Comparison of ENCODE assay signal across 8 mouse cellular contexts in the genomic region with DNA sequence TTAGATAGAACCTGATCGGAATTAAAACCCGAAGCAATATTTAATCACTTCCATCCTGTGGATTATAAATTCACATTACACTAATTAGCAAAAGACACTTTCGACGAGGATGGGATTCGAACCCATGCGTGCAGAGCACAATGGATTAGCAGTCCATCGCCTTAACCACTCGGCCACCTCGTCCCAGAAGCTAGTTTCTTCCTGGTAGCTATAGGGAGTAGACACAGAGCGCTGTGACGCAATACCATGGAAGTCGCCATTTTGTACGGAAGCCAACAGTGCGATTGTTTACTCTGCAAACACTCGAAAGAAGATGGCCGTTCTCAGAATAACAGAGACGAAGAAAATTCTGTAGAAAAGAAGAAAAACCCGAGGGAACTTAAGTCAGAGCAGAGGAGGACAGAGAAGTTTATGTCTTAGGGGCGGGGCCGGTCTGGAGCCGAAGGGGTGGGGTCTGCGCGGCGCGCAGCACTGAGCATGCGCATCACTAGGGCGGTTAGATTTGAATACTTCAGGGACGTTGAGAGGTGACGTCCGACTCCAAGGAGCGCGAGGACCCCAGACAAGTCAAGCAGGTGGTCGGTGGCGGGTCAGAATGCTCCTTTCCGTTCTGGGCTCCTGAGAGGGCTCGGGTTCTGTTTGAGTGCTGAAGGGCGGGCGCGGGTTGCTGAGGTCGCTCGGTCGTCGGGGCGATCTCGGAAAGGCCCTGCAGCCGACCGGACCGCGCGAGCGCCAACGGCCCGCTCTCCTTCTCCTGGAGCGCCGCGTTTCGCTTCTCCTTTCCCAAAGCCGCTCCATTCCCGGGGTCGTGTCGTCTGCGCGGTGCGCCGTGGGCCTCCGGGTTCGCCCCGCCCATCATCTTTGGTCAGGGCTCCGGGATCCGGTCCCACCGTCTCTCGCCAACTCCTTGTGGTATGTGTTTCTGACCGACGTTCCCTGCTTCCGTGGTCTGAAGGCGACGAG. TPM values are rescaled to one million over a fixed set of nuclear protein-coding genes. Genes with fewer than 3 reads are reported as not detected.
DNase-seq lines count a peak whose midpoint lies in the region; ATAC-seq and TF ChIP-seq lines count a peak whose summit lies in the region.

A gene (plus strand): TSS at position 471 of the 963 bp plus-strand sequence.

- peak; percentile 95 for DNase-seq in MEL (ENCODE audit: low read depth, low spot score)
- peak; percentile 90 to 96 for DNase-seq in cerebellum, adult 2 months
- peak; percentile 98 for DNase-seq in forelimb bud, embryonic 11.5 days (ENCODE audit: low read depth, low spot score)
- DNase-seq in layer of hippocampus, adult 9-10 months (ENCODE audit: low spot score), result peak; percentile 100
- peak; percentile 100 for DNase-seq in ovary, postnatal 10 days (ENCODE audit: low spot score)
- DNase-seq in thymus, postnatal 10 days (ENCODE audit: low spot score in 2 of 2), result peak; percentile 92 to 96

- H3K9me3 ChIP-seq in MEL (replicated peaks; ENCODE audit: insufficient read depth, low read length), result no peaks in the 10 kb centered on the region
- no peaks in the 10 kb centered on the region for H3K9me3 ChIP-seq in lung, embryonic 16.5 days (ENCODE audit: control insufficient read depth, low read length)

- peaks cover 5 to 11% of the 10 kb centered on the region in 2 experiments for H3K4me1 ChIP-seq in MEL (ENCODE audit: control insufficient read depth in 1 of 2, insufficient read depth in 2 of 2, low read length in 2 of 2)
- no peaks in the 10 kb centered on the region for H3K4me1 ChIP-seq in cerebellum, adult 2 months (ENCODE audit: control insufficient read depth, insufficient read depth, low read length)
- peaks cover 3% of the 10 kb centered on the region for H3K4me1 ChIP-seq in lung, embryonic 16.5 days (replicated peaks; ENCODE audit: control insufficient read depth, insufficient read depth, low read length)

- H3K36me3 ChIP-seq in MEL (ENCODE audit: control insufficient read depth in 1 of 2, insufficient read depth in 2 of 2, low read length in 2 of 2), result peaks cover 0 to 18% of the 10 kb centered on the region in 2 experiments; a peak in 2 of 4 replicates
- H3K36me3 ChIP-seq in lung, embryonic 16.5 days (ENCODE audit: control insufficient read depth, insufficient read depth, low read length), result peaks cover 3% of the 10 kb centered on the region

- peak within 1 kb of the TSS; percentile 97 for H3K27ac ChIP-seq in MEL (ENCODE audit: control insufficient read depth, low read depth, low read length)
- no peak within 1 kb of the TSS for H3K27ac ChIP-seq in cerebellum, adult 2 months (ENCODE audit: insufficient read depth, low read length)
- H3K27ac ChIP-seq in lung, embryonic 16.5 days (ENCODE audit: low read length), result peak within 1 kb of the TSS; percentile 96

- no peaks in the 10 kb centered on the region for H3K27me3 ChIP-seq in MEL (ENCODE audit: control insufficient read depth in 1 of 2, insufficient read depth in 2 of 2, low read length in 2 of 2)
- no peaks in the 10 kb centered on the region for H3K27me3 ChIP-seq in cerebellum, adult 2 months (ENCODE audit: control insufficient read depth, insufficient read depth, low read length)
- H3K27me3 ChIP-seq in lung, embryonic 16.5 days (ENCODE audit: control insufficient read depth, insufficient read depth, low read depth, low read length), result no peaks in the 10 kb centered on the region

- no peak for TF ChIP-seq CTCF in MEL (IDR thresholded peaks at IDR 0.05 in 2 of 3, conservative IDR thresholded peaks at IDR 0.05 in 1 of 3; ENCODE audit: control insufficient read depth in 1 of 3, insufficient read depth in 1 of 3, low read depth in 2 of 3, low read length in 3 of 3, poor library complexity in 1 of 3, severe bottlenecking in 1 of 3)
- TF ChIP-seq CTCF in cerebellum, adult 2 months (IDR thresholded peaks at IDR 0.05; ENCODE audit: borderline replicate concordance, insufficient read depth, low read depth, low read length), result no peak

- TF ChIP-seq EP300 in MEL (IDR thresholded peaks at IDR 0.05; ENCODE audit: low read depth in 1 of 2, low read length in 2 of 2), result peak in 1 of 2 experiments; percentile 4; a peak in 1 of 4 replicates

- peak within 1 kb of the TSS; percentile 100 for H3K9ac ChIP-seq in MEL (ENCODE audit: control insufficient read depth, low read depth, low read length, poor library complexity, severe bottlenecking)
- peak within 1 kb of the TSS; percentile 85 for H3K9ac ChIP-seq in lung, embryonic 16.5 days (ENCODE audit: low read length)

- ATAC-seq in hematopoietic stem cell, adult 5-6 weeks (replicated peaks in 1 of 2; ENCODE audit: insufficient read depth in 1 of 2, low FRiP score in 2 of 2, low TSS enrichment in 1 of 2, low read depth in 1 of 2, poor library complexity in 2 of 2, severe bottlenecking in 2 of 2), result peak; percentile 81 to 92
- peak; percentile 97 for ATAC-seq in lung, embryonic 16.5 days (ENCODE audit: low read depth)

- H3K4me2 ChIP-seq in lung, embryonic 16.5 days (ENCODE audit: low read depth, low read length), result peak within 1 kb of the TSS; percentile 57

- peaks cover 41% of the 10 kb centered on the region for H3K79me2 ChIP-seq in MEL (ENCODE audit: control insufficient read depth, insufficient read depth, low read length, poor library complexity)

- TF ChIP-seq POLR2A in MEL (IDR thresholded peaks at IDR 0.05; ENCODE audit: control insufficient read depth in 1 of 2, insufficient read depth in 1 of 2, low read depth in 1 of 2, low read length in 2 of 2, poor library complexity in 1 of 2), result peak; percentile 27 to 85; a peak in 3 of 4 replicates
- peak; percentile 51; the same call in 1 of the 2 replicates for TF ChIP-seq POLR2A in cerebellum, adult 2 months (IDR thresholded peaks at IDR 0.05; ENCODE audit: borderline replicate concordance, insufficient read depth, low read length)

- under 1% methylated on average over 77 of the region's 77 CpGs for WGBS in cerebellum, adult 2 months
- under 1% methylated on average over 77 of the region's 77 CpGs for WGBS in lung, embryonic 16.5 days

- no peak for TF ChIP-seq RAD21 in MEL (IDR thresholded peaks at IDR 0.05; ENCODE audit: low read depth, low read length)

- H3K4me3 ChIP-seq in MEL (ENCODE audit: control insufficient read depth in 1 of 2, insufficient read depth in 1 of 2, low read depth in 2 of 2, low read length in 2 of 2), result peak within 1 kb of the TSS; percentile 90 to 94
- peak within 1 kb of the TSS; percentile 88 for H3K4me3 ChIP-seq in cerebellum, adult 2 months (replicated peaks; ENCODE audit: insufficient read depth, low read depth, low read length)
- H3K4me3 ChIP-seq in lung, embryonic 16.5 days (ENCODE audit: low read length), result peak within 1 kb of the TSS; percentile 92

TF ChIP-seq in MEL, 35 proteins besides CTCF, POLR2A, EP300 and RAD21 (continues in another document):
- TF ChIP-seq SIN3A (IDR thresholded peaks at IDR 0.05; ENCODE audit: low read length) (peak; percentile 67), UBTF (IDR thresholded peaks at IDR 0.05; ENCODE audit: borderline replicate concordance, insufficient read depth, low read depth, low read length) (no peak), ZKSCAN1 (IDR thresholded peaks at IDR 0.05; ENCODE audit: low read depth, low read length) (no peak), NRF1 (IDR thresholded peaks at IDR 0.05; ENCODE audit: insufficient read depth, low read depth, low read length, poor library complexity, severe bottlenecking) (peak; percentile 83), MYB (IDR thresholded peaks at IDR 0.05; ENCODE audit: low read depth, low read length) (no peak), POLR2AphosphoS2 (IDR thresholded peaks at IDR 0.05; ENCODE audit: low read length) (peak; percentile 79), TCF12 (IDR thresholded peaks at IDR 0.05; ENCODE audit: low read depth, low read length) (no peak; the same call in 1 of the 2 replicates), ZC3H11A (IDR thresholded peaks at IDR 0.05; ENCODE audit: low read depth, low read length) (no peak), HCFC1 (IDR thresholded peaks at IDR 0.05; ENCODE audit: low read depth, low read length) (peak; percentile 85), CHD2 (IDR thresholded peaks at IDR 0.05; ENCODE audit: low read length) (no peak), TAL1 (IDR thresholded peaks at IDR 0.05; ENCODE audit: low read length) (no peak), BHLHE40 (IDR thresholded peaks at IDR 0.05; ENCODE audit: borderline replicate concordance, low read depth, low read length) (no peak), ETS1 (IDR thresholded peaks at IDR 0.05; ENCODE audit: low read depth, low read length) (peak; percentile 8; the same call in 1 of the 2 replicates), GABPA (IDR thresholded peaks at IDR 0.05; ENCODE audit: low read depth, low read length) (no peak), USF2 (IDR thresholded peaks at IDR 0.05; ENCODE audit: borderline replicate concordance in 1 of 2, insufficient read depth in 1 of 2, low read depth in 1 of 2, low read length in 2 of 2) (no peak), MYC (IDR thresholded peaks at IDR 0.05; ENCODE audit: low read depth, low read length) (peak; percentile 66), POLR2AphosphoS5 (IDR thresholded peaks at IDR 0.05; ENCODE audit: borderline replicate concordance, low read depth, low read length) (peak; percentile 65; the same call in 1 of the 2 replicates), MEF2A (IDR thresholded peaks at IDR 0.05; ENCODE audit: extremely low read depth, insufficient replicate concordance, low read depth, low read length, poor library complexity, severe bottlenecking) (no peak), GATA1 (IDR thresholded peaks at IDR 0.05; ENCODE audit: low read depth, low read length) (no peak), JUND (IDR thresholded peaks at IDR 0.05; ENCODE audit: low read depth, low read length) (no peak), ZNF384 (IDR thresholded peaks at IDR 0.05; ENCODE audit: low read depth, low read length) (no peak), NELFE (IDR thresholded peaks at IDR 0.05; ENCODE audit: low read depth, low read length) (peak; percentile 93), ZMIZ1 (IDR thresholded peaks at IDR 0.05; ENCODE audit: low read depth, low read length) (peak; percentile 64; the same call in 1 of the 2 replicates), CHD1 (IDR thresholded peaks at IDR 0.05; ENCODE audit: low read depth, low read length) (no peak), RCOR1 (IDR thresholded peaks at IDR 0.05; ENCODE audit: low read depth, low read length) (no peak), ELF1 (IDR thresholded peaks at IDR 0.05; ENCODE audit: low read depth, low read length) (peak; percentile 83), MXI1 (IDR thresholded peaks at IDR 0.05; ENCODE audit: low read depth, low read length) (no peak)

RNA-seq across cellular contexts. Expression of the gene that starts here (rescaled TPM):
- total RNA-seq in MEL (2012; rRNA removed), result 23.2 and 31.7 TPM in 2 replicates
- polyA plus RNA-seq in MEL (2012; ENCODE audit: insufficient read depth in 1 of 2, insufficient read length in 2 of 2, low read depth in 1 of 2, low replicate concordance in 2 of 2, missing spikeins in 1 of 2), result 100 to 1,000 TPM in 1 of 2 experiments, 10 to 100 TPM in 1; 18.6 to 160 TPM
- polyA plus RNA-seq in cerebellum, adult 2 months (2012; rRNA removed), result 0.02 and 0.03 TPM in 2 replicates
- 52.0 and 56.7 TPM in 2 replicates for total RNA-seq in hematopoietic stem cell, adult 5-6 weeks (2017)
- polyA plus RNA-seq in lung, embryonic 16.5 days (2015; fragmentation: Nextera tagmentation; extraction: Ambion mirVana), result 62.8 and 64.4 TPM in 2 replicates

Comparison
In these comparisons a context has a peak if more than half of its experiments do, and no peak if none do; other contexts are left out.
1. RNA of the gene that starts here (polyA plus RNA-seq): 18.6 to 160 TPM in MEL and 62.8 to 64.4 TPM in lung, embryonic 16.5 days; 0.02 to 0.03 TPM in cerebellum, adult 2 months; every median in the first group is over 10 times any median in the second.
2. Peak in DNase-seq and H3K4me3 ChIP-seq in cerebellum, adult 2 months; RNA of the gene not detected or under 1 TPM.
3. Peak in every context shown above with its lines, with median percentiles within 50 percentile points of each other: DNase-seq and H3K4me3 ChIP-seq.